Mouse (Mus musculus) mouse embryonic stem cell (cell line): Measurements from ENCODE around the gene Pcgf1.

ENCODE experiments used
- in situ Hi-C, 2 experiments: fragments of 300-500 bp; cut with MboI; formaldehyde crosslinking; loops; 1 replicate in 1 of 2; 3 replicates in 1 of 2; pipeline ENCODE4 v1.14.3; 2019 to 2020; ENCODE audit warnings: low sequenced_read_pairs in 2 of 2, low pct_unique_long_range_greater_than_20kb in 1 of 2, mixed read lengths in 1 of 2; ENCODE audit not compliant: unreplicated experiment in 1 of 2

Gene Pcgf1

DNA sequence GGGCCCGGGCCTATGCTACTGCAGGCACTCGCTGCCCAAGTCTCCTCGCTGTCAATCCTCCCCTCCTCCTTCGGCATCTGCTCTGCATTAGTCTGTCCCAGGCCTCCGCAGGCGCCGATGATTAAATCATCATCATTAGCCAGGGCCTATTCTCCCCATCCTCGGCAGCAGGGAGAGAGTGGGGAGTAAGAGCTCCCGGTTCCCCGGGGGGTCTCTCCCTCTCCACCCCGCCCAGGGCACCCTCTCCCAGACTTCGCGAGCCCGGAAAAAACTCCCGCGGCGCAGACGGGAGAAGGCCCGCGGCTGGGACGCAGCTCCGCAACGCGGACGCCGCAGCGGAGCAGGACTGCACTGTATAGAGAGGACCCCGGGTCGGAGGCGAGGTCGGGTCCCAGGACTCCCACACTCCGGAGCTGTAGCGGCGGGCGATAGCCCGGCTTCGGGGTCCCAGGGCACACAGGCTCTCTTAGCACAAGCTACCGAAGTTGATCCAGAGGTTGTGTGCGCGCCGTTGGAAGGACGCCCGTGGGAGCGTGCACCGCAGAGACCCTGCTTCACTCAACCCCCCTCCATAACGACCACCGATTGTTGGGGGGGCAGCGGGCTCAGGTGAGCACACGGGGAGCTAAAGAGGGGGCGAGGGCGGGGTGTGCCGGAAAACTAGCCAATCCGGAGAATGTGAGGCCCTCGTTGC, at the start of gene Pcgf1:
Gene Pcgf1 (plus strand): TSS at position 240 of the 694 bp plus-strand sequence.
- in situ Hi-C loops = no loop called here

DNA sequence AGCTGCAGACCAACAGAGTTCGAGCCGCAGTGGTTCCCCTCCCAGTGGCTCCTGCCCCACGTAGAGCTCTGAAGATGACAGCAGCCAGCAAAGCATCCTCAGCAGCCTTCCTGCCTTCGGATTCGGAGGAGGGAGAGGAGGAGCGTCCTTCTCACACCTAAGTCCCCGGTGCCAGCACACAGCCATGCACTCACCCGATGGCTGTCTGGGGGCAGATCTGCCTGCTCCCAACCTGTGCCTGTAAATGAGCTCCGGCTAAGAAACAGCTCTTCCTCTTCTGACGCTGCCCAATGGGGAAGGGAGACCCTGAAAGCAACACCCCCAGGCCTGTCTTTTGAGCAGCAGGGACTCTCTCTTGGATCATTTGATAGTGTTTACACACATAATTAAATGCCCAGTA, 47.9 kb upstream of the Pcgf1 start:
- in situ Hi-C loops = no loop called here

DNA sequence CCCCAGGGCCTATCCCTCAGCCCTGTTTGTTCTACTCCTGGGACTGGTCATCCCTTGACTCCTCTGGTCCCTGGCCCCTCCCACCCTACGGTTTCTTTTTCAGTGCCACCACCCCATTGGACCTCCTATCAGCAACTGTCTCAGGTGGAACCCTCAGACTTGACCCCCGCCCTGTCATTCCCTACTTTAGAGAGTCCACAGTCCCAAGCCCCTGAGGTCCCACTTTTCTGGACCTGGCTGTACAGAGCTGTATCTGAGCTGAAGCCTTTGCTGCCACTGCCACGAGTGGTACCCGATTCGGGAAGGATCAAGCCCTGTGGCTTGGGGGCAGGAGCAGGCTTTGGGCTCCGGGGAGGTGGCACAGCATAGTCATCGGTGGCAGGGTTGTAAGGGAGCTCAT, 46.6 kb upstream of the Pcgf1 start:
- in situ Hi-C loops = no loop called here

DNA sequence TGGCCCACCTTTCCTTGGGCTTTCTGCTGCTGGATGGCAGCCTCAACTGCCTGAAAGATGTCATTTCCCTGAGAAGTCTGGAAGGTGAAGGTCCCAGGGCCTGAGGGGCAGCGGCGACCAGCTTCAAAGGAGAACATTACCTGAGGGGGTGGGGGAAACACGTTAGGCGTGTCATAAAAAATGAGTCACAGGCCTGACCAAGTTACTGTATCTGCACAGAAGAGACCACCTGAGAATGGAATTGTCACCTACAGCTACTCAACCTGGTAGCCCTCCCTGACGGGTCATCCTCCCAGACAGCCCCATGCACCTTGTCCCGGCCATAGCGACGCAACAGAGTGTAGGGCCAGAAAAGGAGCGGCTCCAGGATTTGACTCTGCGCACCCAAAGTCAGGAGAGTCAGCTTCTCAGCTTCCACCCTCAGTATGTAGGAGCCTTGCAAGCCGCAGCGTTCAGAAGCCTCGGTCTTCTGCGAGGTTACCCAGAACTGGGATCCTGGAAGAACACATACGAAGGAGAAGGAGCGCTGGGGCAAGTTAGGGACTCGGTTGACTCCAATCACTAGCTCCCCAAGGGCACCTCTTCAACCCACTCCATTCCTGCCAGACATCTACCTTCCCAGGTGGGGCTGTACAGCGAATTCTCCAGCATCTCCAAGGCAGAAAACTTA, 45.6 kb upstream of the Pcgf1 start:
- in situ Hi-C loops = no loop called here

DNA sequence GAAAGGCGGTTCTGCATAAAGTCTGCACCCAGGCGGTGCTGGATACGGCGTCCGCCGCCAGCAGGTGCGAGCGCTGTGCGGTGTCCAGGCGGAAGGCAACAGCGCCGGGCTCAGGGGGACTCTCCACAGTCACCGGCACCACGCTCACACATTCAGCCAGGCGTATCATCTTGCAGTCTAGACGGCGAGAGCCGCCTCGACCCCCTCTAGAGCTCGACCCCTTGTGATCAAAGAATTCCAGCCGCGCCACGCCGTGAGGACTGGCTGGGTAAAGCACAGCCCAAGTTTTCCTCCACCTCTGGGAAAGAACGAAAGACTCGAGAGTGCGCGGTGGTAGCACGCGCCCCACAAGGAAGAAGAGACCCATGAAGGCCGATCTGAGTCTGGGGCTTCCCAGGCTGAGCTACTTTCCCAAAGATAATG, 44.9 kb upstream of the Pcgf1 start:
- in situ Hi-C loops = no loop called here

DNA sequence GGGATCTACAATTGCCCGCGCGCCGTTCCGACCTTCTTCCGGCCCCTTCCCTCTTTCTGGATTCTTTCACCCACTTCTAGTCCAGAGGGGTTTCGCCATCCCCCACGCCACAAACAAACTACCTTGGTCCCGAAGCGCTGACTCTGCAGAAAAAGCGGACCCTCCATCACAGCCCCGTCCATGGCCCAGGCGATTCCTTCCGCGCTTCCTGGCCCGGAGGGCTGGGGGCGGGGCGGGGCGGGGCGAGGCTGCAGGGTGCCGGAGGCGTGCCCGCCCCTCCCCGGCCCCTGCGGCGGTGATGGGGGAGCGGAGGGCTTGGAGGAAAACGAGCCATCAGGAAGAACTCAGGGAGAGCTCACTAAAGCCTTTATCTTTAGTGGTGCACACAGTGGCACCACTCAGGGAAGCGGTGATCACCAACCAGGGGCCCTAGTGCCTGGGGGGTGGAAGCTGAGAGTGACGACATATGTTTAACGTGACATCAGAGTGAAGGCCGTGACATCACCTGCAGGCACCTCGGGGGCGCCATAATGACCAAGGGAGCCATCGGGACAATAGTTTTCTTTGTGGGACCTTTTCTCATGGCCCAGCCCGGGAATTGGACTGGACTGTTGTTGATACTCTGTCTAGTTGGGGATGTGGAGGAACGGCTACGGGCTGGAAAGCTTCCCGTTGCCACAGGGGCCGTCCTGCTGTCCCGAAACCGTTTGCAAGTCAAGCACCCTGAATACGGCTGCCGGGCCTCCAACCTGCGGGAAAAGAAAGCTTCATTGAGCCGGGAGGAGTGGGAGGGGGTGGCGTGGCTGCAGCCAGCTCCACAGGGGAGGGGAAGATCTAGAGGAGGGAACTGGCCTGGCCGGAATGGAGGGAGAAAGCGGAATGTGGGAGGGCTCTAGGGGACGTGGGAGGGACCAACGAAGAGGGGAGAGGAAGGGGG, 44.2 kb upstream of the Pcgf1 start, which contains the start of the genes Dok1 and Loxl3:
Gene Dok1 (minus strand): TSS at position 223 of the 937 bp plus-strand sequence.
Gene Loxl3 (plus strand): TSS at position 925 of the 937 bp plus-strand sequence.
- in situ Hi-C loops = no loop called here

DNA sequence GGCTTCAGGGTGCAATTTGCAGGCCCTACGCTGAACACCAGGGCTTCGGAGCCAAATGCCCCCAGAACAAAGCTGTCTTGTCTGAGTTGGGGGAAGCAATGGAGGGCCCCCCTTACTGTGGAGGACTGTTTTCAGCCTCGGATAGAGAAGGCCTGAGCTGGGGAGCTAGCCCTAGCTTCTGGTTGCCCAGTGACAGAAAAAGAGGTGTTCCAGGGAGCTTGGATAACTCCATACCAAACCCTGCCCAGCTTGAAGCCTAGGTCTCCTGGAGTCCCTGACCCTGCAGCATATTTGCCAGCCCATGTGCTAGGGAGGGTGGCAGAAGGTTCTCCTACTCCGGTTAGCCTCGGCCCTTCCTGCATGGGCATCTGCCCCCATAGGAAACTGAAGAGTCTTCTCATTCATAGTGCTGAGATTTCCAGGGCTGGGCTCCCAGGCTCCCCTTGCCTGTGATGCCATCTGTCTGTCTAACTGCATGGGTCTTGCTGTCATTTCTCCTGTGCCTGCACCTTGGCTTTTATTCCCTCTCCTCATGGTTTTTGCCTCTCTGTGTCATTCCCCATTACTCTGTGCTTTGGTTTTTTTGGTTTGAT, 43.1 kb upstream of the Pcgf1 start:
- in situ Hi-C loops = no loop called here

DNA sequence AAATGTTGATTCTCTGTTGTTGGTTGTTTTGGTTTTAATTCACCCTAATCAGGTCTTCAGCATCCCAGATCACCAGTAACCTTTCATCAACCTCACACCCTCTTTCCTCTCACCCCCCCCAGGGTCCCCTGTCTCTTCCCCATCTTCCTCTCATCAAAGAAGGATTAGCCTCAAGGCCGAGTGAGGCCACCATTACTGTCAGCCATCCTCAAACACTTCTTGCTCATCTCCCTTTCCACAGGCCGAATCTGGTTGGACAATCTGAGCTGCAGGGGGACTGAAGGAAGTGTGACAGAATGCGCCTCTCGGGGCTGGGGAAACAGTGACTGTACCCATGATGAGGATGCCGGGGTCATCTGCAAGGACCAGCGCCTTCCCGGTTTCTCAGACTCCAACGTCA, 40.5 kb upstream of the Pcgf1 start:
- in situ Hi-C loops = no loop called here

DNA sequence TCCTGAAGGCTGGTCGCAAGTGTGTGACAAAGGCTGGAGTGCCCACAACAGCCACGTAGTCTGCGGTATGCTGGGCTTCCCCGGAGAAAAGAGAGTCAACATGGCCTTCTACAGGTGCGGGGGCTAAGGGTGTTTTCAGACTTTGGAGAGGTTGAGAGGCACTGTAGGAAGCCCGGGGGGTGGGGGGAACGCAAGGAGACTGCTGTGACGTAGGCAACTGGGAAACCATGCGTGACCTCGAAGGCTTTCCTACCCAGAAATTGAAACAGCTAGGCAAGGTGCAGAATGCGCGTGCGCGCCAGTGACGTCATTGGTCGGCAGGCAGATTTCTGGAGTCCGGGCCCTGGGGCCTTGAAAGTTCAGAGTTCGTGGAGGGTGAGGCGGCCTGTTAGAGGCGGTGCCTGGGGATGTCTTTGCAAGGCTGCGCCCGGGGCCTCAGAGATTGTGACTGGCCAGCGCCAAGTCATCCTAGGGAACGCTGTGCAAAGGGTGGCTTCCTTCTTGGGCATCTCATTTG, 39.1 kb upstream of the Pcgf1 start:
- in situ Hi-C loops = no loop called here

DNA sequence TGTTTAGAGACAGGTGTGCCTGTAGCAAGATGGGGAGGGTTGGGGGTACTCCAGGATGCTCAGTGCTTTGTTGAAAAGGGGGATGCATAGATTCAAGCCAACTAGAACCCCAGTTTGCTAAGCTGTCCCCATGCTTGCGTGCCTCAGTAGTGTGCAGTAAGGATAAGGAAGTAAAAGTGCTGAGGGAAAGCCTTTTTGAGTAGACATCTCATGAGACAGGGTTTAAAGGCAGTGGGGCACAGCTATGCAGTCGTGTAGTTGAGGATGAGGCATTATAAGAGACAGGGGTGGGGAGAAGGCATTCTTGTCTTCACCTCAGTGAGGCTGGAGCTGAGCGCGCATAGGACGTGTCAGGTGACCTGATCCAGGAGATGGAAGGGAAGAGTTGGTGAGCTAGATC, 37.1 kb upstream of the Pcgf1 start:
- in situ Hi-C loops = no loop called here

DNA sequence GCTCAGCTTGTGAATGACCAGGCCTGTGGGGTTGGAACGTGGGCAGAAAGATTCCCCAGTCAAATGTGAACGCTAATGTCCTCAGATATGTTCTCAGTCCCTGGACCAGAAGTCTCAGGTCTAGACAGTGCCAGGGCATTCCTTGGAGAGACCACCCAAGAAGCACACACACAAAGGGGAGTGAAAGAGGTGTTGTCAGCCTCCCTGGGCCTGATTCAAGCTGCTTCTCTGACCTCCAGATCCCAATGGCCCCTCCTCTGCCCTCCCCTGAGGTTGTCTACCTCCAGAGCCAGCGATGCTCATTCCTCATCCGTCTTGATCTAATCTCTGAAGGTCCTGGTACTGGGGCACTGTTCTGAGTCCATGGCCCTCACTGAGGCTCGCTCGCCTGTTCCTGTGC, 34.1 kb upstream of the Pcgf1 start:
- in situ Hi-C loops = no loop called here

DNA sequence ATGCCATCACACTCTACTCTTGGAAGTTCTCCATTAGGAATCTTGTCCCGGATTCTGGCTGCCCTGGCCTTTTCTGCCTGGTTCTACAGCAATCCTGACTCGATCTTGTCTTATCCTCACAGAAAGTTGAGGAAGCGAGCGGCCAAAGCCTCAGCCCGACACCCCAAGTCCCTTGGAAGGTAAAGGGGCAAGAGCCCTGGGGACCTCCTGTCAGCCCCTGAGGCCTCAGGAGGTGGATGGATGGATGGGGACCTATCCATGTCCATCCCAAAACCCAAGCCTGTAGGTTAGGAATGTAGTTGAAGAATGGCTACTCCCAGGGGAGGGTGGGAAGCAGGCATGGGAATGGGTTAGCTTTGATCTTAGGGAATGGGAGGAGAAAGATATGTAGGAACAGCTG, 33.7 kb upstream of the Pcgf1 start:
- in situ Hi-C loops = no loop called here

DNA sequence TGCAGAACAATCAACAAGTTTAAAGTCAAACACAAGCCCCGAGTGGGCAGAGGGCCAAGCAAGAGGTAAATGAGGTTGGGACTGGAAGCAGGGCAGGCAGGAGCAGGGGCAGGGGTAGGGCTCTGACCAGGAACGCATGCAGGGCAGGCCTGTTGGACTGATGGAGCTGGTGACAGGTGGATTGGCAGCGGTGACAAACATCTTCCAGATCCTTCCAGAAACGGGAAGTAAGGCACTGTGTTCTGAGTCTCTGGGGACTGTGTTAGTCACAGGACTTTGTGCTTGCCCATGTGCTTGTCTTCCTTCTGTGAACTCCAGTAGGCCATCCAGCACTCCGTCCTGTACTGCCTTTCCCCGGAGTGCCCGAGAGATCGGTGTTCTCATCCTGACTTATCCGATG, 32.9 kb upstream of the Pcgf1 start:
- in situ Hi-C loops = no loop called here

DNA sequence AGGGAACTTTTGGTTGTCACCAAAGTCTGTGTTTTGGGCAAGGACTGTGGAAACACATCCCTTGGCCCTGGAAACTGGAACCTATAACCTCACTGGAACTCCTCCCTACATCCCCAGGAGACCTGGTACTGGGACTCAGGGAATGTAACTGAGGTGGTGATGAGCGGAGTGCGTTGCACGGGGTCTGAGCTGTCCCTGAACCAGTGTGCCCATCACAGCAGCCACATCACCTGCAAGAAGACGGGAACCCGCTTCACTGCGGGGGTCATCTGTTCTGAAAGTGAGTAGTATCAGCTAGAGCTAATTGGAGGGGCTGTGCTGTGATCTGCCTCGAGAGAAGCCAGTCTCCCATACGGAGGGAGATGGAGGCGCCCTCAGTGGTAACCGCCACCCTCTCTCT, 28.3 kb upstream of the Pcgf1 start:
- in situ Hi-C loops = no loop called here

DNA sequence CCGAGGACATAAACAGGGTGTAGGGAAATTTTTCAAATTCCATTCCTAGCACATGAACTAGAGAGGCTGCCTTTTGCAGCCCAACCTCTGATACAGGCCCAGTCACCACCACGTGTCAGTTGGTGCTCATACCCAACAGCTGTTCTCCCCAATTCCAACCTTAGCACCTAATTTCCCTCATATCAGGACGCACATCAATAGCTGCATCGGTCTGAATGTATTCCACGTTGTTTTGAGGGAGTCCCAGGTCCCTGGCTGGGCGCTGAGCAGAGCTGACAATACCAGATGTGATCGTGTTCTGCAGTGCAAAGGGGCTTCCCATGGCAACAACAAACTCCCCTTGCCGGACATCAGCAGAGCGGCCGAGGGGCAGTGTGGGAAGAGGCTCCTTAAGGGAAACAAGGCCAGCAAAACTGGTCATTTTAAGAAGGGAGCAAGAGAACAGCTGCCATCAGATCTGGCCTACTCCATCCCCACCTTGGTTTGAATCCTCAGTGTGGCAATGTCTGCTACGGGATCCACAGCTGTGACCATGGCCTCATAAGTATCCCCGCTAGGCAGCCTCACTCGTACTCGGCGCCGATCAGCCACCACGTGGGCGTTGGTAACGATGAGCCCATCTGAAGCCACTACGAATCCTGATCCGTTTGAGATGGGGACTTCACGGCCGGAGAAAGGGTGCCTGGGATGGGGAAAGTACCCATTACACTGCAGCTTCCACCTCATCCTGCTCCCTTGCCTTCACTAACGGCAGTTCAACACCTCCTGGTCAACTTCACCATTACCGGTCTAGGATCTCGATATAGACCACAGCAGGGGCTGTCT, 24.3 kb upstream of the Pcgf1 start:
- in situ Hi-C loops = no loop called here

DNA sequence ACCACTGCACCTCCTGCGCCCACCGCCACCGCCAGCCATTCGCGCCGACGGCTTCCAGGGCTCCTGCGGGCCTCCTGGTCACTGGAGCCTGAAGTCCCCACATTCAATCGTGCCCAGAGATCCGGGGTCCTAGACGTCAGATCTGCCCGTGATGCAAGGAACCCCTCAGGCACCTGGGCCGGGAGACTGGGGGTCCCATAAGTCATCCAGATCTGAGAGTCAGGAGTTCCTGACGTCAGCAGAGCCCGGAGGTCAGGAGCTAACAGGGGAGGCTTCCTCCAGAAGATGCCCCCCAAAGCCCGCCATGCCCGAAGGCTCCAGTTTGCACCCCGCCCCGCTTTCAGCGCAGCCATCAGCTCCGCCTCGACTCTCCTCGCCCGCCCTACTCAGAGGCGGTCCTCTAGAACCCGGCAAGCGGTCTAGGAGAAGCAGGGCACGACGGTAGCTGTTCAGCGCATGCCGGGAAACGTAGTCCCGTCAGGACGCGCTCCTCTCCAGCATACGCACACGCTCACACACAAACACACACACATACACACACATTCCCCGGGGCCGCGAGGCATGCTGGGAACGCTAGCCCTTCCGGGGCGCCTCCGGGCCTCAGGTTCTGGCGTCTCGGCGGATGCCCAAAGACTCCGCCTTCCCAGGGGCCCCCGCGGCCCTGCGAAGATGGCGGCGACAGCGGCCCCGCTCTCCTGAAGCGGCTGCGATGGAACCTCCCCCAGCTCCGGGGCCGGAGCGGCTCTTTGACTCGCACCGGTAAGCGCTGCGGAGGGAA, 23.4 kb upstream of the Pcgf1 start, which contains the start of gene Aup1:
Gene Aup1 (plus strand): TSS at position 448 of the 778 bp plus-strand sequence.
- in situ Hi-C loops = no loop called here

DNA sequence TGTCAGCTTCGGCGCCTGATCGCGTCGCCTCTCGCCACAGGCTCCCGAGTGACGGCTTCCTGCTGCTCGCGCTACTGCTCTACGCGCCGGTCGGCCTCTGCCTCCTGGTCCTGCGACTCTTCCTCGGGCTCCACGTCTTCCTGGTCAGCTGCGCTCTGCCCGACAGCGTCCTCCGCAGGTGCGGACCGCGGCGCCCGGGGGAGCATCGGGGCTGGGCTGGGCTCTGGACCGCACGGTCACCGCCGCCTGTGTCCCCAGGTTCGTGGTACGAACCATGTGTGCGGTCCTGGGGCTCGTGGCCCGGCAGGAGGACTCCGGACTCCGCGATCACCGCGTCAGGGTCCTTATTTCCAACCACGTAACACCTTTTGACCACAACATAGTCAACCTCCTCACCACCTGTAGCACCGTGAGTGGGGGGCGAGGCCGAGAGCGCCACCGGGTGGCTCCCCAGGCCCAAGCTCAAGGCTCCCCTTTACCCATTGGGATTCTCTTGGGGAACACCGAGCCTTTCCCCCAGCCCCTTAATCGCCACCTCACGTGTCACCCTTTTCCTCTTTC, 22.7 kb upstream of the Pcgf1 start, which contains the start of gene Htra2:
Gene Htra2 (minus strand): TSS at position 403 of the 561 bp plus-strand sequence.
- in situ Hi-C loops = no loop called here
